Mouse (Mus musculus) adrenal gland, postnatal 14 days (tissue): ENCODE results near the gene Nr5a1. TPM values are rescaled to one million over a fixed set of nuclear protein-coding genes. Genes with fewer than 3 reads are reported as not detected.

ENCODE experiments used
- DNase-seq: peaks from one replicate; pipeline ENCODE4 v3.0.0; 2021; ENCODE audit warnings: mixed read lengths
- total RNA-seq: library from RNA; stranded (reverse); gene quantifications from 2 replicates; pipeline ENCODE4 v1.2.3, GENCODE M21; 2021

Gene Nr5a1
- total RNA-seq, 1 experiment from 2014 or later, result 416 TPM

DNA sequence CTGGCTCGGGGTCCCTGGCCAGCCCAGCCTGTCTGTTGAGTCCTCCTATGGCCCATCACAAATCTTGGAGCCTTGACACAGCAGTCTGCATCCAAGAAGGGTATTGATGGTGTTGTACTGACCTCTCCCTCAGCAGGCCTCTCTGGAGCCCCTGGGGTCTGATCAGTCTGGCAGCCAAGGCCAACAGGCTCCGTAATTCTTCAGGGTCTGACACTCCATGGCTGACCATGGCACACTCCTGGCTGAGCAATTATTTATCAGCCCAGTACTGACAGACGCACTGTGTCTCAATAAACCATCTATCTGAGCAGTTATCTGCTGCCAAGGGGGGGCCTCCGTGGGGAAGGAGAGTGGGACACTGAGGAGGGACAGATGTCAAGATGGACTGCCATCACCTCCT, 9.3 kb downstream of the Nr5a1 start:
- peak; percentile 76 for DNase-seq

DNA sequence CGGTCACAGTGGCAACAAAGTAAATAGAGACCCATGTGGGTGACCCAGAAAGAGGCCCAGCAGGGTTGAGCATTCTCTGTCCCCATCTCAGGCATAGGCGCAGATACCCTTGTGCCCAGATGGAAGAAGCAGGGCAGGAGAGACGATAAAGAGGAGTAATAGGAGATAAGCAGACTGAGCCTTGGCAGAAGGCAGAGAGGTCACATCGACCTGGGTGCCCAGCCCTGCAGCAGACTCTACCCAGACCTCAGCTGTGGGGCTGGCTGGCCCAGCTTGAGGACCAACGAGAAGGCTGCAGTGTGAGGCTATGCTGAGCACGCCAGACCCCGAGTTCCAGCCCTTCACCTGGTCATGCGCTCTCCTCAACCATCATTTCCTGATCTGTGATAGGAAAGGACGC, 10.0 kb downstream of the Nr5a1 start:
- no peak for DNase-seq

DNA sequence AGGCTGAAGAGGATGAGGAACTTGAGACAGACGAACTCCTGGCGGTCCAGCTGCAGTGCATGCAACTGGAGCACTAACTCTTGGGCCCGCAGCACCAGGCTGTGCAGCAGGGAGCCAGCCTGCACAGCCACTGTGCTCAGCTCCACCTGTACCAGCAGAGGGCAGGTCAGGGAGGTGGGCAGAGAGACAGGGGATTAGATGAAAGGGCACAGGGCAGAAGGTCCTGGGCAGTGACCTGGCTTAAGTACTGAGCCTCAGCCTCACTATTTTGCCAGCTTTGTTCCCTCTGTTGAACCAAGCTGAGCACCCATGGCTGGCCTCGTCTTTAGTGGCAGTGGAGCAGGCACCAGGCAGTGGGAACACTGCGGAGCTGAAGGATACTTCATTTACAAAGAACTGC, 14.2 kb downstream of the Nr5a1 start:
- no peak for DNase-seq

DNA sequence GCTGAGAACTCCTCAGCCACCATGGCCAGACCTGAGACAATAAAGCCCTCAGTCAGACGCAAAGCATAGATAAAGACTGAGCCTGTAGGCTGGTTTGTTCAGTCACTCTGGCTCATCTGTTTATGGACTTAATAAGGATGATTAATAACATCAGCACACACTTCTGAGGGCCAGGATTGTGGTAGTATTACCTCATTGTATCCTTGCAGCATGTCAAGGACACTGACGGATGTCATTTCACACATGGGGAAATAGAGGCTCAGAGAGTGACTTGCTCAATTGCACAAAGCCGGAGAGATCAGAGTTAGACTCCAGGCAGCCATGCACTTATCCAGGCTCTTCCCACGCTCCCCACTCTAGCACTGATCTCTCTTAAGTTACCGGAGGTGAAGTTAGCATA, 15.7 kb downstream of the Nr5a1 start:
- no peak for DNase-seq

DNA sequence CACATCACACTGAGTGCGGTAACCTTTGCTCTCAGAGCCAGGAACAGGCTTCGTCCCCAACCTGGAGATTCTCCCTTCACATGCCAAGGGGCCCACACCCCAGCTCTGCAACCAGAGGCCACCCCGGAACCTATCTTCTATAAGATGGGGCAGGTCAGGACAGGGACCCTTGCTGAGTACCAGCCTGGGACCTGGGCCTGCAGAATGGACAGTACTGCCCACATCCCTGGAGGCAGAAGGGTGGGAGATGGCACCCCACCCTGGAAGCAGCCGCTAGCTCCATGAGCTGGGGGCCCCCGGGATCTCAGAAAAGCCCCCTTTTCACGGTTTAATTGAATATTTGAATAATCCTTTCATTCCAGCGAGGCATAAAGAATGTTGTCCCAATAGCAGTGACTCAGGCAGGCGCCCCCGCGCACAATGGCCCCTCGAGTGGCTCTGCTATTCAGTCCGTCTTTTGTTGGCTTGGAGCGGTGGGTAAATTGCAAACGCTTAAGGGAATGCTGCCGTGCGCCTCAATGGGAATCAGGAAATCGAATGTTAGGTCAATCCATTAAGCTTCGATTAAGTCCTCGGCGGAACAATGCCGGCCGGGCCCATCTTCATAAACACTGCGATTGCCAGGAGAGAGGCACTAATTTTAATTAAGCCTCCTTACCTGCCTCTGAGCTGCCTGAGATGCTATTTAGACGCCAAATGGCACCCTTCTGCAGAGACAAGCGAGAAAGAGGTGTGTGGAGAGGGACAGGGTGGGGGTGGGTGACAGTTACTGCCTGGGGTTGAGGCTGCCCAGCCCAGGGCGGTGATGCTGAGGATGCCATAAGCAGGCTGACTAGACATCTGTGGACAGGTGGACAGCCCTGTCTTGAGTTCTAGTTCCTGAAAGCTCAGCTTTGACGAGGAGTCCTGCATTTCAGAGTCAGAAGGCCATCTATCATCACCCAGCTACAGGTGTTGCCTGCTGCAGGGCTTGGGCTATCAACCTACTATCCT, 16.9 kb downstream of the Nr5a1 start:
- DNase-seq, result no peak

DNA sequence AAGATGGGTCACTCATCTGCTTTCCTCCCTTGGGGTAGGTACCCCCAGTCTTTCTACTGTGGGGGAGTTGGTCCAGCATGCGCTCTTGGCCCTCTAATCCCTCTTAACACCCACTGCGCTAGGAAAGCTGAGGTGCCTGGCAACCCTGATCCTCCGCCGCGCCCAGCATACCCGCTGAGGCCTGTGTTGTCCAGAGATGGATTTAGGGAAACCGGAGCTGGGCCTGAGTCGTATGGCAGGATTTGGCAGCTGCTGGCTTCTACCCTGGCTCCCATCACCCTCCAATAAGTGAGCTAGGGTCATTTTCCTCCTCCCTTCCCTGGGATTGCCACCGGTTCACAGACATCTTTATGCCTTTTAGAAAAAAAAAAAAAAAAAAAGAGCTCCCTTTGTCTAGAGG, 18.6 kb downstream of the Nr5a1 start:
- no peak for DNase-seq

DNA sequence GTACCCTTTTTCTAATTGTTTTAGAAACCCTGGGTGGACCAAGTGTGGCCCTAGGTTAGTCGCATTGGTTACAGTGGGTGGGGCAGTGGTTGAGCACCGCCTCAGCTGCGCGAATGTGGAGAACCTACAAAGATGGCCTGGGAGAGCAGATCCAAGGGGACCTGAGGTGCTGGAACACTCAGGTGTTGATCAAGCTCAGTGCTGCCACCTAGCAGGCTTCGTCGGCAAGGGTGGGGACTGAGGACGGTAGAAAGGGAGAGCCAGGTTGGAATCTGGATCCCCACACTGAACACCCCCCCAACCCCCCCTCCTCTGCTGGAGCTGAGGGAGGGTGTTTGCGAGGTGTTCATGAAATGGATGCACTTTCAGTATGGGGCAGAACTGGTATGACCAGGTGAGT, 22.8 kb downstream of the Nr5a1 start:
- peak; percentile 79 for DNase-seq

DNA sequence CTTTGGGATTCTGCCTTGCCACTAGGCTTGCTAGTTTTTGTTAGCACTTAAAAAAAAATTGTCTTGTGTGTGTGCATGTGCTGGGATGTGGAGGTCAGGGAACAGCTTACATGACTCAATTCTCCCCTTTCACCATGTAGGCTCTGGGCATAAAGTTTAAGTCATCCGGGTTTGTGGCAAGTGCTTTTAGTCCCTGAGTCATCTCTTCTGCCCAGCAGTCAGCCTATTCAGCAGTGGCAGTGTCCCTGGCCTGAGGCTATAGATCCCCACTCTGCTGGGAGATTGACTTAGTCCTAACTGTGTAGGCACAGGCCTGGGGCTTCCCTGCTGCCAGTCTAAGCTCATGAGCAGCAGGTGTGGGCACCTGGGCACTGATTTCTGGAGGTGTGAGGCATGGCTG, 24.5 kb downstream of the Nr5a1 start:
- peak; percentile 66 for DNase-seq

DNA sequence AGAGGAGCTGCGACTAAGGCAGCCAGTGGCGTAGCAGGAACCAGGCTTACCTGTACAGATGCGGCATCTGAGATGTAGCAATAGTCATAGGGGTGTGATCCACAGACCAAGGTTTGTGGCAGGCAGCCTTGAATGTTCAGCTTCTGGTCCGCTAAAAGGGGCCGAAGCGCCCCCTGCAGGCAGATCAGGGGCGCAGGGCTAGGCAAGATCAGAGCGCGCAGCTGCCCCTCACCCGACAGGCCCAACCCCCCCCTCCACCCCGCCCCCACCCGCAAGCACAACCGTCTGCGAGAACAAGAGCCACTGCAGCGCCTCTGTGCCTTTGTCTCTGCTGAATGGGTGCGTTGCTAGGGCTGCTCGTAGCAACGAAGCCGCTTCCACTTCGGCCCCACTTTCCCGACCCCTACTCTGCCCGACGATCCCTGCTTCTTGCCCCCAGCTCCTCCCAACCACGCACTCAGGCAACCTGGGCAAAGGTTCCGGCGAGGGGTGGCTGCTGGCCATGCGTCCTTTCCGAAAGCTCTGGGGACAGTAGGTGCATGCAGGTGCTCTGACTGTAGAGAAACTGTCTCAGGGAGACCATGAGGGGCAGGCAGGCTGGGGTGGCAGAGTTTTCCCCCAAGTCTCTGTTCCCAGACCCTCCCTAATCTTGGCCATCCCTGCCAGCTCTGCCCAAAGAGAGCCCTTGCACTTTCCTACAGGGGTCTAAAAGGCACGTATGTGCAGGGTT, 25.4 kb downstream of the Nr5a1 start:
- DNase-seq, result peak; percentile 73

DNA sequence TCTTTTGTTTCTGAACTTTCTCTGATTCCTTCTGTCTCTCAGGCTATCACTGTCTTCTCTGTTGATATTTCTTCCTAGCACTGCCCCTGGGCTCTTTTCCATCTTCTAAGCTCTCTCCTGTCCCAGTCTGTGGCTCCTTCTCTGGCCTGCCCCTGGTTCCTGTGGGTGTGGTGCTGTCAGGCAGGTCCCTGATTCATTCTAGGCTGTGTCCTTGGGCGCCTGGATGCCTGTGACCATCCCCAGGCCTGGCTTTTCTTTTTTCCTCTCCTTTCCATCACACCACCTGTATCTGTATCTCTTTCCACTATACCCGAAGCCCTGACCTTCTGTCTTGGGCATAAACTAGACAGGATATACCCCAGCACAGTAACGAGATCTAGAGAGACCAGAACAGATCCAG, 28.6 kb downstream of the Nr5a1 start:
- peak; percentile 61 for DNase-seq

DNA sequence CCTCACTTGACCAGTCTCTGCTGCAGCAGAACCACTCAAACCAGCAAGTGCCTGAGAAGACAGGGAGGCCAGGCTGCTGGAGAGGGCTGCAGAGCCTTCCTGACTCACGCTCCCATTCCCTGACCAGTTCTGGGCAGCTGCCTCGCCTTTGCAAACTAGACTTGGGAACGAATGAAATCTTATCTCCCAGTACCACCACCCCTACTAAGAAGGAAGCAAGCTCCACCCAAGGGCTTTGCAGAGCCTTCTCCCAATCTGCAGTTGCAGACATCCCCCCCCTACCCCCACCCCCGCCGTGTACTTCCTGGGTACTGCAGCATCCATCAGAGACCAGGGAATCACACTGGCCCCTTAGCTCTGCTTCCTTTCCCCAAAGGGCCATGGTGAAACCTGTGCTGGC, 31.3 kb downstream of the Nr5a1 start:
- DNase-seq, result no peak

DNA sequence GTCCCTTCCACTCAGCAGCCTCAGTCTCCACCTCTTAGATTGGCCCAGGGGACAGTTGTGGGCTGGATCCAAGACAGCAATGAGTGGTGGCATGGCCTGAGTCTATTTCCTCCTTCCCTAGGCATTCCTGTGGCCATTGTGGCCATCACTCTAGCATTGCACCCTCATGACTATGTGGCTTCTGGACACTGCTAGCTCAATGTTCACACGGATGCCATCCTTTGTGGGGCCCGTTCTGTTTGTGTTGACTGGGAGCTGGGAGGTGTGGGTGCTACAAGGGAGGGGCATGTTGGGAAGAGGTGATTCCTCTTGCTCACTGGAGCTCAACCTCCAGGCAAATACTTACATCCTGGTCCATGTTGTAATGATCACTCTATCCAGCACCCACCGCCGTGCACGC, 32.1 kb downstream of the Nr5a1 start:
- DNase-seq, result no peak

DNA sequence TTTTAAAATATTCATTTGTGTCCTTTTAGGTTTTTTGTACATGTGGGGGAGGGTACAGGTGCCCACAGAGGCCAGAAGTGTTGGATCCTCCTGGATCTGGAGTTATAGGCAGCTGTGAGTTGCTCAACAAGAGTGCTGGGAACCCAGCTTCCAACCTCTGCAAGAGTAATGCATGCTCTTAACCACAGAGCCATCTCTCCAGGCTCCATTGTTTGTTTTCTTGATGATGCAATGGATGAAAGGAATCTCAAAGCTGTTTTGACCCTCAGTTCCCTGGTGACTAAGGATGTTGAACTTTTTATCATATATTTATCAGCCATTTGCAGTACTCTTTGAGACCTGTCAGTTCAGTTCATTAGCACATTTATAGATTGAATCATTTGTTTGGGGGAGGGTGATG, 35.4 kb downstream of the Nr5a1 start:
- DNase-seq, result no peak

DNA sequence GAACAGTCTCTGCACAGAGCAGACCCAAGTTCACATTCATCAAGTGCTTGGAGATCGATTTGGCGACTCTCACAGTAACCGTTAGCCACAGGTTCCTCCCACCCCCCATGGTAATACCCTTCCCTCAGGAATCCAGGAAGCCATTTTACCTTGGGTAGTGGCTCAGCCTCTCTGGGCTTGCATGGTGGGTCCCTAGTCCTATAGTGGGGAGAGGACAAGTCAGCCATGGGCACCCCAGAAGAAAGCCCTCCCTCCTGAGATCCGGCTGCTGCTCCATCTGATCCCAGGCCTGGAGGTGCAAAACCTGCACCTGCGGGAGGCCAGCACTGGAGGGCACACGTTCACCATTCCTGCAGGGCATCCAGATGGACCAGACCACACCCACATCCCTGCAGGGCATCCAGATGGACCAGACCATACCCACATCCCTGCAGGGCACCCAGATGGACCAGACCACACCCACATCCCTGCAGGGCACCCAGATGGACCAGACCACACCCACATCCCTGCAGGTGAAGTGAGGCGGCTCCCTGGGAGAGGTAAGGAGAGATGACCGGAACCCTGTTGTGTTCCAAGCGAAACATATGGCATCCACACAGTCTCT, 38.9 kb downstream of the Nr5a1 start:
- DNase-seq, result no peak

DNA sequence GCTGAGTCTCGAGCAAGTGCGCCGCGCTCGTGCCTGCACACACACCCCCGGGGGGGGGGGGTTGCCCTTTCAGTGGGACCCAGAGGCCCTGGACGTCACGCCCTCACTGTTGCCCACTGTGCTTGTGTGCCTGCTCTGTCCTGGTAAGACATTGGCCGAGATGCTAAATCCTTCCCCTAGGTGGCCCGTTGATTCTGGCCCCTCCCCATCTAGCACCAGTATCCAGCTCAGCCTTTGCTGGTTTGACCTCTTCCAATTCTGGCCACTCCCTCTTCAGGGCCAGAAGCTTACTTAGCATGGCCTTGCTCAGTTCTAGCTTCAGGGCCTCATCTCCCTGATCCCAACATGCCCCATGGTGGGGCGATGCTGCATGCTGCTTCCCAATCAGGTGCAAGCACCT, 41.8 kb downstream of the Nr5a1 start:
- no peak for DNase-seq

DNA sequence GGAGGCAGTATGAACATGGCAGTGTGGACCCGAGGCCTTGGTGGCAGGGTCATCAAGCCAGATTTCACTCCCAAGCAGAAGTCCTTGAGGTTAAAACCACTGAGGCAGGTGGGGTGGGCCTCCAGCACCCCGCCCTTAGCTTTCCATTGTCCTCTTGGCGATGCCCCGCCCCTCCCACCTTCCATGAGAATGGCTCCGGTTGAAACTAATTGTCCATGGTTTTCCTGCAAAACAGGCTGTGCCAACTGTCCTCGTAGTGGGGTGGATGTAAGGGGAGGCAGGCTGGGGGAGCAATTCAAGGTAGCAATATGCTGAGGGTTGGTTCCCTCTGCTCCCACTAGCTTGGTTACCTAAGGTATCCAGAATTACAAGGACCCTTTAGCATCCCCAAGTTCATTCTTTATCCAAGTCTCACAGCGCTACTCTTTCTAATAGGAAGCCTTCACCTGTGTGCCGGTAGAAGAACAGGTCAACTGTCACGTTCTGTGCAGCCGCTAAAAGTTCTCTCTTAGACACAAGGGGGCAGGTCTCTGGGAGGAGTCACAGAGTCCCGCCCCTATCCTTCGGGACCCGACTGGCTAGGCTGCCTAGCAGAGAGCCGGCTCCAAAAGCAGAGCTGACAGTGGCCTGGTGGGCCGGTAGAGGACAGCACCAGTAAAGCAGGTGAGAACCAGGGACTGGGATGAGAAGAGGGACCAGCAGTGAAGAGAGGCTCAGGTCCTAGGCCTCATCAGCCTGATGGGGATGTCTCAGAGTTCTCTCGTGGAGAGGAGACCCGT, 45.4 kb downstream of the Nr5a1 start:
- DNase-seq, result peak; percentile 71

DNA sequence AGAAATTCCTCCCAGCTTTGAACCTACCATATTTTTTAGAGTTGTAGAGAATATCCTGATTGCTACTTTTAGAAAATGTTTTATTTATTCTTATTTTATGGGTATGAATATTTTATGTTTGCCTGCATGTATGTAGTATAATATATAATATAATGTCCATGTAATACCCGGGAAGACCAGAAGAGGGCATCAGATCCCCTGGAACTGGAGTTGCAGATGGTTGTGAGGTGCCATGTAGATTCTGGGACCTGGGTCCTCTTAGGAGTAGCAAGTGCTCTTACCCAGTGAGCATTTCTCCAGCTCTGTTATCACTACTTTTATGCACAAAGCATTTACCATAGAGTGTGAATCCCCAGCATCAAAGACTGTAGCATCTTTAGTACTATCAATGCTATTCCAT, 52.9 kb downstream of the Nr5a1 start:
- no peak for DNase-seq

DNA sequence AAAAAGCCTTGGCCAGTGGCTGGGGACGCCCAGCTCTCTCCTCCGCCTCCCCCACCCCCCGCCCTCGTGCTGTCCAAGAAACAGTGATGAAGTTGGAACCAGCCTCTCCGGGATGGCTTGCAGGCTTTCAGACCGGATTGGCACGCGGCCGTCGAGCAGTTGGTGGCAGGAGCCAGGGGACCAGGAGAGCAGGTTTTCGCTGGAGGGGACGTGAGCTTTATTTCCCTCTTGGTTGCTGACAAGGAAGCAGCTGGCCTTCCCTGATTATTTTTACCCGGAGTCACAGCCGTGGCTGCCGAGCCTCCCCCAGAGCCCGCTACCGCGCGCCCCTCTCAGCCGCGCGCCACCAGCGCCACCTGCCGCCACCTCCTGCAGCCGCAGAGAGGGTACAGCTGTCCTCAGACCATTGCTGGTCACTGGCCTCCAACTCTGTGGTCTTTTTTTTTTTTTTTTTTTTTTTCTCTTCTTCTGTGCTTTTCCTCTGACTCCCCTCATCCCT, 56.0 kb downstream of the Nr5a1 start:
- peak; percentile 91 for DNase-seq

DNA sequence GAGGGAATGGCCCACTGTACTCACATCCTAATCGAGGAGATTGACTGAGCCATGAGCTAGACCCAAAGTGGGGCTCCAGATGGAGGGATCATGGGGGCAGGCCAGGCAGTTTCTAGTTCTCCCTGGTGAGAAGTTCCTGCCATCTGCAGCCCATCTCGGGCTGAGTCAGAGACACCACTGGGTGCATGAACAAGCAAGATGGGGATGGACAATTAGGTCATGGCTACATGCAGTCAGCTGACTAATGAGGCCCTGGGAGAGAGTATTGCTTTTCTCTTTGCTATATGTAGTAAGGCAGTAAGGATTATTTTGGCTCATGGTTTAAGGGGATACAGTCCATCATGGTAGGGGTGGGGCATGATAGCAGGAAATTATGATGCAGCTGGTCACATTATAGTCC, 60.6 kb downstream of the Nr5a1 start:
- peak; percentile 29 for DNase-seq

DNA sequence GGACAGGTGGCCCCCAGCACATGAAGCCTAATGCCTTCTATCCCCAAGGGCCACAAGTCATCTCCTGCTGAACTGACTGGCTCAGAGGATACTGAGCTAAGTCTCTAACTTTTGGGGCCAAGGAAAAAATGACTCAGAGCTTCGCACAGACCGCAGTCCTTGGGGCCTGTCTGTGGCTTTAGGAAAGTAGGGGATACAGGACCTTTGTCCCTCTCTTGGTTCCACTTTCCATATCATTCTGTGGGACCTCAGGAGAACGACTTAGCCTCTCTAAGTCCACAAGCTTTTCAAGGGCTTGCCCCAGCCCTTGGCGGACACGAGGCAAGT, 61.1 kb downstream of the Nr5a1 start:
- DNase-seq, result peak; percentile 17

DNA sequence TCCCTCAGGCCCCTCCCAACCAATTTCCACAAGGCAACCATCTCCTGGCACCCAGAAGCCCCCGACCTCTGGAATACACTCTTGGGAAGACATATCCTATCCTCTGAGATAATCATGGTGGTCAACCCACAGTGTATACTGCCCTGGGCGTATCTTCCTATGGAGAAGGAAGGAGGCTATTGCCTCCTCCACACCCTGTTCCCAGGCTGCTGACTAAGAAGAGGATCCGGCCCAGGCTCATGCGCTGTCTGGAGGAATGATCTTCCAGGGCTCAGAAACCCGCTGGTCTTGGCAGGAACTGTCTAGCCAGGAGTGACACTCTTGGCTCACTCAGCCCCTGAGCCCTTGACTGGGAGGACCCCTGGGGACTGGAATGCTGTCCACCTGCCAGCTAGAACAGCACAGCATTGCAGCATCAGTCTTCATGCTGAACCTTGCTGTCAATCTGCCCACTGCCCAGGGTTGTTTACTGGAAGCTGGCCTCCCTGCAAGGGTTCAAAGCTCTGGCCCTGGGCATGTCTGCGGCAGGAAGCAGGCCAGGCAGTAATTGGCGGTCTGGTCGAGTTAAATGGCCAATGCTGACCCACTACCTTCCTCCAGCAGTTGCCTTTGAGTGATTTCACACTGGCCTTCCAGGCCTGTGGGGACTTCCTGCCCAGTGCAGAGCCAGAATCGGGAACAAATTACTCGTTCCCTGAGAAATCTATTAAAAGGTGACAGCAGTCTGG, 61.6 kb downstream of the Nr5a1 start:
- DNase-seq, result peak; percentile 80

DNA sequence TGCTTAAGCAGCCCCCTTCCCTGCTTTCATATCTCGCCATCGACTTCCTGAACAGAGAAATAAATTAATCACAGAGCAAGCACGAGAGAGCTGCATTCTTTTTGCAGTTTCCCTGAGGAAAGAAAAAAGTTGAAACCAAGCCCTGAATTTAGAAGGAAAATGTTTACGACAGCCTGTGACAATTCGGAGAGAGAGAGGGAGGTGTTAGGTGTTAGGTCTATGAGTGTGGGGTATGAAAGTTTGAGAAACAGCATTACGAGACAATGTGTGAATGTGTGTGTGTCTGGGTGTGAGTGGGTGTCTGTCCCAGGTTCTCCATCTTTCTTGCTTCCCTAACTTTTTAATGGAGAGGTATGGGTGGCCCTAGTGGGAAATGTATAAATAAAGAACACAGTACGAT, 62.2 kb downstream of the Nr5a1 start:
- DNase-seq, result no peak
